Mouse (Mus musculus): Measurements from ENCODE around the gene Gtdc1.

GRCm38 (mm10) chr2:44930951-44931350 is 3.5 kb upstream of the Gtdc1 start:
- TF ChIP-seq POLR2A (IDR thresholded peaks at IDR 0.05; ENCODE audit: insufficient read depth, low read length) (no peak), CTCF (IDR thresholded peaks at IDR 0.05; ENCODE audit: low read depth, low read length) (no peak)

Measured in ES-Bruce4 (cell line).